Comparison of ENCODE assay signal across 25 mouse cellular contexts in genomic region chr9:98667072-98667471, GRCm38 (mm10).
DNase-seq lines count a peak whose midpoint lies in the region; ATAC-seq and TF ChIP-seq lines count a peak whose summit lies in the region.
"Had no signal": no experiment of that assay in that cellular context is flagged by ENCODE, and none has a peak within 500 bp of the region (broad histone marks: within the 10 kb centered on the region; RNA-seq: fewer than 3 reads in every experiment).

No protein-coding gene starts in this region.

- no peak for TF ChIP-seq EP300 in stomach, postnatal 0 days (optimal IDR thresholded peaks at IDR 0.05)

- intact Hi-C loops in gastrocnemius, adult 2 months (cut with DNase I), result no loop called here

- TF ChIP-seq CTCF in intestine, postnatal 0 days (IDR thresholded peaks at IDR 0.05; ENCODE audit: low read depth), result no peak
- TF ChIP-seq CTCF in stomach, postnatal 0 days (IDR thresholded peaks at IDR 0.05; ENCODE audit: low read depth), result no peak
- no peak for TF ChIP-seq CTCF in gastrocnemius, adult 2 months (IDR thresholded peaks at IDR 0.05)

- H3K4me1 ChIP-seq in intestine, embryonic 15.5 days (replicated peaks), result no peaks in the 10 kb centered on the region
- H3K4me1 ChIP-seq in intestine, postnatal 0 days (replicated peaks; ENCODE audit: control insufficient read depth, insufficient read depth, low read length), result no peaks in the 10 kb centered on the region
- H3K4me1 ChIP-seq in stomach, postnatal 0 days (replicated peaks; ENCODE audit: control insufficient read depth, insufficient read depth), result no peaks in the 10 kb centered on the region
- H3K4me1 ChIP-seq: forebrain, embryonic 12.5 days; heart, embryonic 10.5 days; hindbrain, embryonic 12.5 days; hindbrain, embryonic 15.5 days had no signal

- H3K4me2 ChIP-seq in intestine, embryonic 15.5 days (replicated peaks), result no peak overlapping the region
- H3K4me2 ChIP-seq in intestine, postnatal 0 days (replicated peaks; ENCODE audit: low read depth), result no peak overlapping the region
- no peak overlapping the region for H3K4me2 ChIP-seq in stomach, postnatal 0 days (replicated peaks; ENCODE audit: low read depth)
- H3K4me2 ChIP-seq: embryonic facial prominence, embryonic 13.5 days; forebrain, embryonic 12.5 days; forebrain, embryonic 15.5 days; hindbrain, embryonic 12.5 days; hindbrain, embryonic 15.5 days had no signal

- DNase-seq in testis, postnatal 10 days (ENCODE audit: low spot score), result peak; percentile 20
- DNase-seq in testis, postnatal 14 days (ENCODE audit: low spot score), result no peak
- peak; percentile 40 for DNase-seq in stomach, postnatal 0 days (ENCODE audit: low spot score)
- DNase-seq in gastrocnemius, adult 2 months, result no peak
- DNase-seq: adrenal gland, adult 8-10 months; adrenal gland, postnatal 25 days; cerebellum, adult 11-12 months; cerebellum, adult 8-10 months; cerebellum, postnatal 10 days; cerebellum, postnatal 36 days; embryo, embryonic 11 days; gastrocnemius, postnatal 10 days; gastrocnemius, postnatal 36 days; heart, adult 2 months had no signal

- WGBS in intestine, embryonic 15.5 days, result 62% methylated on average over 3 of the region's 3 CpGs
- 41% methylated on average over 3 of the region's 3 CpGs for WGBS in intestine, postnatal 0 days
- WGBS in stomach, postnatal 0 days, result 50% methylated on average over 3 of the region's 3 CpGs

- no peaks in the 10 kb centered on the region for H3K9me3 ChIP-seq in intestine, embryonic 15.5 days
- H3K9me3 ChIP-seq in intestine, postnatal 0 days (ENCODE audit: control insufficient read depth), result no peaks in the 10 kb centered on the region
- H3K9me3 ChIP-seq in stomach, postnatal 0 days (ENCODE audit: control insufficient read depth, low read length), result no peaks in the 10 kb centered on the region
- H3K9me3 ChIP-seq: embryonic facial prominence, embryonic 10.5 days; embryonic facial prominence, embryonic 13.5 days; forebrain, embryonic 12.5 days; forebrain, embryonic 15.5 days; heart, embryonic 10.5 days; hindbrain, embryonic 12.5 days; hindbrain, embryonic 15.5 days had no signal

- H3K27me3 ChIP-seq in intestine, embryonic 15.5 days (replicated peaks), result no peaks in the 10 kb centered on the region
- H3K27me3 ChIP-seq in intestine, postnatal 0 days (replicated peaks; ENCODE audit: control insufficient read depth, insufficient read depth, low read length), result no peaks in the 10 kb centered on the region
- no peaks in the 10 kb centered on the region for H3K27me3 ChIP-seq in stomach, postnatal 0 days (ENCODE audit: control insufficient read depth, insufficient read depth, low read length)
- H3K27me3 ChIP-seq: forebrain, embryonic 12.5 days; forebrain, embryonic 15.5 days; hindbrain, embryonic 12.5 days; hindbrain, embryonic 15.5 days had no signal

- no peak overlapping the region for H3K4me3 ChIP-seq in intestine, embryonic 15.5 days (replicated peaks)
- H3K4me3 ChIP-seq in intestine, postnatal 0 days (ENCODE audit: low read depth, low read length), result no peak overlapping the region
- H3K4me3 ChIP-seq in stomach, postnatal 0 days (ENCODE audit: low read depth, low read length), result no peak overlapping the region
- H3K4me3 ChIP-seq in gastrocnemius, adult 2 months, result no peak overlapping the region
- H3K4me3 ChIP-seq: embryonic facial prominence, embryonic 10.5 days; embryonic facial prominence, embryonic 13.5 days; erythroblast, embryonic 14.5 days; forebrain, embryonic 12.5 days; forebrain, embryonic 15.5 days; heart, adult 2 months; heart, embryonic 10.5 days; hindbrain, embryonic 12.5 days; hindbrain, embryonic 15.5 days had no signal

- peak; percentile 82 for ATAC-seq in intestine, embryonic 15.5 days
- no peak for ATAC-seq in intestine, postnatal 0 days
- ATAC-seq in stomach, postnatal 0 days (ENCODE audit: low FRiP score, low TSS enrichment), result peak; percentile 86
- ATAC-seq: activated CD4-positive, CD25-positive, alpha-beta regulatory T cell, adult 4 months; forebrain, embryonic 15.5 days had no signal

- no peak overlapping the region for H3K27ac ChIP-seq in intestine, embryonic 15.5 days
- no peak overlapping the region for H3K27ac ChIP-seq in intestine, postnatal 0 days (ENCODE audit: low read depth, low read length)
- H3K27ac ChIP-seq in stomach, postnatal 0 days (replicated peaks), result no peak overlapping the region
- H3K27ac ChIP-seq in gastrocnemius, adult 2 months, result no peak overlapping the region
- H3K27ac ChIP-seq: embryonic facial prominence, embryonic 10.5 days; embryonic facial prominence, embryonic 13.5 days; forebrain, embryonic 12.5 days; forebrain, embryonic 15.5 days; heart, adult 2 months; heart, embryonic 10.5 days; hindbrain, embryonic 12.5 days; hindbrain, embryonic 15.5 days had no signal

- no peaks in the 10 kb centered on the region for H3K36me3 ChIP-seq in intestine, embryonic 15.5 days
- H3K36me3 ChIP-seq in intestine, postnatal 0 days (ENCODE audit: control insufficient read depth, insufficient read depth), result no peaks in the 10 kb centered on the region
- no peaks in the 10 kb centered on the region for H3K36me3 ChIP-seq in stomach, postnatal 0 days (ENCODE audit: control insufficient read depth, insufficient read depth, low read length)
- H3K36me3 ChIP-seq: embryonic facial prominence, embryonic 10.5 days; embryonic facial prominence, embryonic 13.5 days; forebrain, embryonic 12.5 days; forebrain, embryonic 15.5 days; heart, embryonic 10.5 days; hindbrain, embryonic 12.5 days; hindbrain, embryonic 15.5 days had no signal

- no peak overlapping the region for H3K9ac ChIP-seq in intestine, embryonic 15.5 days
- no peak overlapping the region for H3K9ac ChIP-seq in intestine, postnatal 0 days (ENCODE audit: low read depth, low read length)
- no peak overlapping the region for H3K9ac ChIP-seq in stomach, postnatal 0 days (ENCODE audit: low read length)
- H3K9ac ChIP-seq: embryonic facial prominence, embryonic 13.5 days; forebrain, embryonic 12.5 days; forebrain, embryonic 15.5 days; hindbrain, embryonic 12.5 days; hindbrain, embryonic 15.5 days had no signal

Comparison
In these comparisons a context has a peak if more than half of its experiments do, and no peak if none do; other contexts are left out.
1. DNase-seq: peak in testis, postnatal 10 days (single experiment) and stomach, postnatal 0 days (single experiment); none in testis, postnatal 14 days (single experiment) and gastrocnemius, adult 2 months (single experiment).